Mouse (Mus musculus) kidney, adult 2 months (tissue): ENCODE results near the gene Tcf12.

Experiments
- CTCF ChIP-seq: fragments of 200-500 bp; conservative IDR thresholded peaks from 2 replicates; pipeline ENCODE4 v1.5.1; 2011; ENCODE audit warnings: low read depth, mild to moderate bottlenecking, control low read depth, low read length, moderate library complexity, mixed read lengths; ENCODE audit not compliant: insufficient read depth, insufficient read length
- POLR2A ChIP-seq: fragments of 200-500 bp; IDR thresholded peaks from one replicate; pipeline ENCODE4 v1.6.1; 2011; ENCODE audit warnings: low read depth, low read length, control low read depth

- TF ChIP-seq CTCF, result no peak
- TF ChIP-seq POLR2A, result no peak
These were observed 26.2 kb upstream of the Tcf12 start for GRCm38 (mm10) chr9:72137899-72138298.
